Mouse (Mus musculus) gastrocnemius, postnatal 4 days (tissue): ENCODE measurements around the gene Optc. TPM values are rescaled to one million over a fixed set of nuclear protein-coding genes. Genes with fewer than 3 reads are reported as not detected.

Experiments used
- DNase-seq, 2 experiments: peaks; one replicate each; pipeline ENCODE4 v3.0.0; 2021 to 2022; ENCODE audit warnings: low spot score in 2 of 2, mixed read lengths in 2 of 2
- total RNA-seq, 2 experiments: library from RNA; stranded (reverse); gene quantifications; 2 replicates each; pipeline ENCODE4 v1.2.3; 2021

Optc gene
- total RNA-seq, 2 experiments from 2014 or later = 0.22 to 0.49 TPM

DNA sequence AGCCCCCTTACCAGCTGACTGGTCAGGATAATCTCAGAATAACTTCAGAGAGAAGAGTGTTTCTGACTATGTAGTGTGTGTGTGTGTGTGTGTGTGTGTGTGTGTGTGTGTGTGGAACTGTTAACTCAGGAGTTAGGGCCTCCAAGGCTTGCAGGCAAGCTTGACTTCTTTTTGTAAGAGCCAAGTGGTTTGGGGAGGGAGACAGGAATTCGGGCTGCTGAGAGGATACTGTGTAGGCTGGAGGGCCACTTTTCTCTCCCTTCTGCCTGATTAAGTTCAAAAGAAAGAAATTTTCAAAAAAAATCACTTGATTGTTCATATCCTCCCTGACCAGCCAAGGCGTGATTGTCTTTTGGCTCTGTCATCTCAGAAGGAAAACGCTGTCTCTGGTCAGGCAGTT lies 12.6 kb upstream of the Optc start:
- DNase-seq = no peak

DNA sequence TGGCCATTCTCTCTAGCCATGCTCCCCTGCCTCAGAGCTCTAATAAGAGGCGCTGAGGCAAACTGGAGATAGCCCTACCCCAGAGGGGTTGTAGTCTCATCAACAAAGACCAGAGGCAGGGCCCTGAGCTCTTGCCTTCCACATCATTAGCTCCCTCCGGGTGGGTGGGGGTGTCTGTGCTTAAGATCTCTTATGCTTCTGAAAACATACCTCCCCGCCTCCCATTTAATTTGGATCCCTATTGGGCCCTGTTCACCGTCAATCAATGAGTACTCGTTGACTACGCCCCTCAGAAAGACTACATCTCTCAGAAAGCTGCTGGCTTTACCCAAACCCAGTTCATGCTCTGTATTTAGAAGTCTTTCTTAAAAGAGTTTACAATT lies 10.3 kb upstream of the Optc start:
- DNase-seq = no peak

DNA sequence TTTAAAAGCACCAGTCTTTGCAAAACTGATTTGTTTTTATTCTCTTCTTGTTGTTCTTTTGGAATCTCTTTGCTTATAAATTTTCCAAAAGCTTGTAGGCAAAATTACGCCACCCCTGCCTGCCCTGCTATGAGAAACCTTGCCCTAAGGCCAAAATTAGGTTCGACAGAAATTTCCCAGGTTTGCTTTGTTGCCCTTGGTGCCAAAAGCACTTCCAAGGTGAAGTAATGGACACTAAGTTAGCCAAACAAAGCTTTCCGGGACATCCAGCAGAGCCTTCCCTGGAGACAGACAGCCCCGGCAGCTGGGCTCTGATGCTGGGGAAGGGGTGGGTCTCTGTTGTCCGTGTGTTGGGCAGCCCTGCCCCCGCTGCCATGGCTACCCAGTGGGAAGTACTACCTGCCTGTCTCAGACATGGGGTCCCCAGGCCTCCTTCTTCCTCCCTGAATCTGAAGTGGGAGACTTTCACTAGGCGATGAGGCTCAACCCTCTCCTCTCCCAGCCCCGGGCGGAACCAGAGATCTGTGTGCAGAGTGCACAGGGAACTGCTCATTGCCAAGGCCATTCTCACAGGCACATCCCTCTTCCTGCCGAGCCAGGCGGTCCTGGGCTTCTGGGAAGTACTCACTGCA lies 9.8 kb upstream of the Optc start:
- DNase-seq = peak in 1 of 2 experiments; percentile 53

DNA sequence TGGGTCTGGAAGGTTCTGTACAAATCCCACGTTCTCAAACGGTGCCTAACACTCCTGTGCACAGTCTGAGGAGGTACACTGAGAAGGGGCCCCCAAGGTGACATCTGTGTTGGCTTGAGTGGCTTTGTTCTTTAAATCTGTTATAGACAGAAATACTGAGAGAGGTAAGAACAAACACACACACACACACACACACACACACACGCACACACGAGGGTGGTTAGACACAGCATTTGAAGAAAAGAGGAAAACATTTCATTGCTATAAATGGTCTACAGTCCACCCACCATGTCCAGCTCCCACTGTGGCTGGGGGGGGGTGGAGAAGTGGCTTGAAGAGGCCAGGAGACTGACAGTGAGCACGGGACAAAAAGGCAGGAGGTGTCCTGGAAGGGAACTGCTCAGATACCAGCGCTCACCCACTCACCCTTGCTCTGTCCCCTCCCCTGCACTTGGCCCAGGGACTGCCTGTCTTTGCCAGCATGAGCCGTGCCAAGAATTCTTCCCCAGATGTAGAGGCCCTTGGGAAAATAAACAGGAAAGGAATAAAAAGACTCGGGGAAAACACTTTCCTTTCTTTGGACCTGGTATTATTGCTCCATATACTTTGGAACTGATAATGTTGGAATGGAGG lies 8.0 kb upstream of the Optc start:
- peak in 1 of 2 experiments; percentile 66 for DNase-seq

DNA sequence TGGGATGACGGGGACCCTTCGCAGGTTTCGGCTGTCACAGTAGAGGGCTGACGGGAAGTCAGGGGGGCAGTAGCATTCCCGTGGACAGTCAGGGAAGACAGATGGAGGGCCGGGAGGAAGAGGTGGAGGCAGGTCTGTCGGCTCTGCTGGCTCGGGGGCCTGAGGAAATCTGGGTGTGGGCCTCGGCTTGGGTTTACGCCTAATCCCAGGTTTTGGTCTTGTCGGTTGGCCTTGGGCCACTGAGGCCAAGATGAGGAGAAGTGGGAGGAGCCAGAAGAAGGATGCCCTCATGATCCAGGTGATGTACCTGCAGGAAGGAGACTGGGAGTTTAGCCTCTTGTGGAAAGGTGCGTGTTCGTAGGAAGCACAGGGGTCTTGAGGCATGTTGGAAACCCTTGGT lies 7.3 kb upstream of the Optc start:
- DNase-seq = no peak

DNA sequence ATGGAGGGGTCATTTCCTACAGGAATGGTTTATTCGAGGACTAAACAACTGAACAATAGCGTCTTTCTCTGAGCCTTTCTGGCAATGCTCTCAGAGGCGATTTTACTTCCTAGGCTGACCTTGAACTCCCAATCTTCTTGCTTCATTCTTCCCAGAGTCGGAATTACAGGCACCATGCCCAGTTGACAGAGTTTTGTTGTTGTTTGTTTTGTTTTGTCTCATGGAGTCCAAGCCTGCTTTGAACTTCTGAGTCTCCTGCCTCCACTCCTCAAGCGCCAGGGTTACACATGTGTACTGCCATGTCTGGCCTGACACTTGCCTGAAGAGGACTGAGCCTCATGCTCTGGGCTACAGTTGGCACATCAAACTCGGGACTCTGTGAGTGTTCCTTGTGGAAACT lies 5.2 kb upstream of the Optc start:
- no peak for DNase-seq

DNA sequence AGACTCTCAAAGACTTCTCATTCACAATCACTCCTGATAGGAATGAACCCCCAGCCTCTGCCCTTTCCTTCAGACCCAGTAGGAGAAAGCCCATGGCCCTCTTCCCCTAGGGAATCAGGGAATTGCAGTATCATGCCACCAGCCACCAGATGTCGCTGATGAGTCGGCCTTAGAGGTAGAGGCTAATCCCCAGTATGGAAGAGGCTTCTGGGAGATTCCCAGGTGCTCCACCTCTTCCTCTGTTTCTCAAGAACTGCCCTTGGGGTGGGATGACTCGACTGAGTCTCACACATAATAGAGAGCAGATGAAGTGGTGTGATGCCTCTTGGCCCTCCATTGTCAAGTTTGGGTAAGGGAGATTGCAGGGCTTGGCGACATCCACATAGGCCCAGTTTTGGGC lies 3.7 kb upstream of the Optc start:
- peak; percentile 59 to 66 for DNase-seq

DNA sequence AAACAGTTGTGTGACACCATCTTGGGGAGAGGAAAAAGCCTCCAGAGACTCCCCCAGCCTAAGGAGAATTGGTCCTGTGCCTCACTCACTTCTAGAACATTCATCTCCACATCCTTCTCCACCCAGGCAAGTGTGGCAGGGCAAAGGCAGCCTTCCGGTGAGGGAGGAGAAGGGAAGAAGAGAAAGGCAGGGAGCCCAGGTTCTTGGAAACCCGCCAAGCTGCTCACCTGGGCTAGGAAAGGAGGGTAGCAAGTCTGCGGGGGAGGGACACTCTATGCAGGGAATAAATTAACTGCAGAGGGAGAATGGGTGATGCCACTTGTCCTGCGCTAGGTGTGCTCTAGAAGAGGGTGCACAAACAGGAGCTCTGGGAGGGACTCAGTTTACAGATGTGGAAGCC lies 3.2 kb upstream of the Optc start:
- no peak for DNase-seq

DNA sequence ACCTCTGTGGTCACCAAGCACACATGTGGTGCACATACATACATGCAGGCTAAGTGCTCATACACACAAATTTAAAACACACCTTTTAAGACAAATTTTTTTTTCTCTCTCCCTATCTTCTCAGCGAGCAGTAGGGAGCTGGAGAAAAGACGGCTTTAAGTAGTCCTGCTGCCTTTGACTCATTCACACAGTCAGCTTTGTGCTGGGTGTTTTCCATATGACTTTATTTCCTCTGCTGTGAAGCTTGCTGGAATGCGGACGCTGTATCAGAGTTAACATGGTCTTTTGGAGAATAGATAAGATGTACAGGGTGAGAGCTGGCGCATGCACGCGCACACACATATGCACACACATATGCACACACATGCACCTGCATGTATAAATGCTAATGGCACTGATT lies 2.3 kb upstream of the Optc start:
- no peak for DNase-seq

DNA sequence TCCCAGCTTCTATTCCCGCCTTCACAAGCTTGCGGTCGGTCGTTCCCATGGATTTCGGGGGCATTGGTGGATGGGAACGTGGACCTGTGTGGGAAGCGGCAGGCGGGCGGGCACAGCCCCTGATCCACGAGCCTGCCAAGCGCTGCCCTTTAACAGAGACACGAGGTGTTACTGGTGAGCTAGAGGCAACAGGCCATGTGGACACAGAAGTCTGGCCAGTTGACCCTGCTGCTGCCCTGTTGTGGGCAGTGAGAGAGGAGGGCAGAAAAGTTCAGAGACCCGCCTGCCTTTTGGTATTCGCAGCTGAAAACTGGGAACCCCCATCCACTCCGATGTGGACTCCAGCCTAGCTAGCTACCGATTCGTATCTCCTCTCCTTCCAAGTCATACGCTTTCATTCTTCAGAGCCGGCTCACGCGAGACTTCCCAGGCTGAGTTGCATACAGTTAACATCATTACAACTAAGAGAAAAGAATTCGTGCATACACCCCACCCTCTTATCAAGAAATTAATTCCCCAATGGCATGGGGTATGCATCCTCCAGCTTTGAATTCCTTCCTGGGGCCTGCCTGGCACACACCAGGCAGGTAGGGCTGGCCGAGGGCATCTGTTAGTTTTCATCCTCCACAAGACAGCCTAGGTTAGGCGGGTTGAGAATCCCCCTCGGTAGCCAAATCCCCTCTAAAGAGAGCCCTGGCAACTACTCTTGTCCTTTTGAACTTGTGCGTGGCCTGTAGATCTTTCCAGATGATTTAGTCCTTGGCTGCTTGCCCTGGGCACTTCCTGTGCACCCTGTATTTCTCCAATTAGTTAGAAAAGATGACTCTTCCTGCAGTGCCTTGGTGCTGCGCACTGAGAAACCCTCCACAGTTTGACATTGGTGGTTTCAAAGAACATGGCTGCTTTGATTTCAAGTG lies 1.1 kb upstream of the Optc start:
- DNase-seq = peak in 1 of 2 experiments; percentile 48

DNA sequence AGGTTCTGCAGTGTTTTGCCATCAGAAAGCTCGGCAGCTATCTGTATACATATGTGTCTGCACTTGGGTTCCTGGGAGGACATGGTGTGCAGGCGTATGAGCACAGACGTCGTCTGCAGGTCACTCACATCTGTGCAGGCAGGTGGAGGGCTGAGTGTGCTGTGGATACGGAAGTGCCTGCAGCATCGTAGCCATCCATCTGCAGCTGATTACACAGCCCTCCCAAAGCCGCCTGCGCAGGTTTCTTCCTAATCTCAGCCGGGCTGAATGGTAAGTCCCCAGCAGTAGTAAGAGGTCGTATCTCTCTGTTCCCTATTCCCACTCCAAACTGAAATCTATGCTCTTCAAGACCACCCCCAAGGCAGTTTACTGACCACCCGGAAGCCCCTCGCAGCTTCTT lies 1.4 kb downstream of the Optc start:
- no peak for DNase-seq

DNA sequence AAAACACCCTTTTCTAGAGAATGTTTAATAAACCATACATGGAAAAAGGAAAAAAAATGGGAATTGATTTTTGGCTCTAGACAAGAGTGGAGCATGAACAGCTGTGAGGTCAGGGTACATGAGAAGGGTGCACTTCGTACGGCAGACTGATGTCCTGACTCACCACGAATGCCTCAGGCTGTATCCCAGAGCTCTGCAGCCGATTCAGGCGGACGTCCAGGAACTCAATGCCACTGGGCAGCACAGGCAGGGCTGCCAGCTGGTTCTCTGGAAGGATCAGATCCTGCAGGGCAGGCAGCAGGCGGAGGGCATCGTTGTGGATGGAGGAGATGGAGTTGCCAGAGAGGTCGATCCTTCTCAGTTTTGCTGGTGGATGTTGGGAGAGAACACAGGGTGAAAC lies 7.0 kb downstream of the Optc start:
- no peak for DNase-seq

DNA sequence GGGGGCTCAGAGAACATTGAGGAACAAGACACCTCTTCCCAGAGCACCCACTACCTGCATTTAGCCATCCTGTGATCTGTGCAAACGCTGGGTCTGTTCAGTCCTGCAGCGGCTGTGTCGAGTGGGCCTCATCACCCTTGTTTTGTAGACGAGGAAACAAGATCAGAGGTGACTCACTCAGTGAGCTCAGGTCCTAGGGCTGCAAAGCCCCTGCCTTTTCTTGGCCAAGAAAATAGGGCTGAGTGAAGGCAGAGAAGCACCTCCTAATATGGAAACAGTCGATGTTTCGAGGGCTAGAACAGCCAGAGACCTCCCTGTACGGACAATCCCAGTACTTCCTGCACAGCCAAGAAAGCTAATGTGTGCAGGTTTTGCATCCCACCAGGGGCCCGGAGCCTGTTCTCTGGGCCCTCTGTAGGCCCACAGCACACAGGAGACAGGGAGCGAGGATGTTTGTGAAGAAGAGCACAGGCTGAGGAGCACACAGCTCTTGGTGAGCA lies 8.7 kb downstream of the Optc start:
- no peak for DNase-seq

DNA sequence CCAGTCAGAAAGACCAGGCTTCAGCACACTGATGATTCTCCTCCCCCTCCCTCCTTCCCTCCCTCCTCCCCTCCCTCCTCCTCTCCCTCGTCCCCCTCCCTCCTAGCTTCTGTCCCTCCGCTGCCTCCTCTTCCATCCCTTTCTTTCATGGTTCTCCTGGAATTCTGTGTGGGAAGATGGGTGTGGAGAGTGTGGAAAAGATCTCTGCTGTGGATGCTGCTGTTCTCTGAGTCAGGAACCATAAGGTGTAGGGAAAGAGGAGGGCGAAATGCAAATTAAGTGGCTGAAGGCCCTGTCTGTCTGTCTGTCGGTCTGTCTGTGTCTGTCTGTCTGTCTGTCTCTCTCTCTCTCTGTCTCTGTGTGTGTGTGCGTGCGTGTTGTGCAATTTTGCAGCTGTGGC lies 10.5 kb downstream of the Optc start:
- no peak for DNase-seq

DNA sequence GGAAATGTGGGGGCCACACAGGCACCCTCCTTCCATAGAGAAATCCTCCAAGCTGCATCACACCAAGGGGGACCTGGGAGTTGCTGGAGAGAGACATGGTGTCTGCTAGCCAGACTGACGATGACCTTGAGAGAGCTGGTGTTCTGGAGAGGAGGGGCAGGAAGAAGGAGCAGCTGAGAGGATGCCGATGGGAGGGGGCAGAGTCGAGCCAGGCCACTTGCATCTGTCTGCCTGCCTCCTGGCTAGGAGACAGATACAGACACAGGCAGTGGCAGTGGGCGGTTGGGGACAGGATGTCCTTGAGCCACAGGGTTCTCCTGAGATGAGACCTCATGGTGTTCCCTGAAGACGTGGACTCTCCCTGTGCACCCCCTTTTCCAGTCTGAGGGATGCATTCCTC lies 16.3 kb downstream of the Optc start:
- peak in 1 of 2 experiments; percentile 45 for DNase-seq

DNA sequence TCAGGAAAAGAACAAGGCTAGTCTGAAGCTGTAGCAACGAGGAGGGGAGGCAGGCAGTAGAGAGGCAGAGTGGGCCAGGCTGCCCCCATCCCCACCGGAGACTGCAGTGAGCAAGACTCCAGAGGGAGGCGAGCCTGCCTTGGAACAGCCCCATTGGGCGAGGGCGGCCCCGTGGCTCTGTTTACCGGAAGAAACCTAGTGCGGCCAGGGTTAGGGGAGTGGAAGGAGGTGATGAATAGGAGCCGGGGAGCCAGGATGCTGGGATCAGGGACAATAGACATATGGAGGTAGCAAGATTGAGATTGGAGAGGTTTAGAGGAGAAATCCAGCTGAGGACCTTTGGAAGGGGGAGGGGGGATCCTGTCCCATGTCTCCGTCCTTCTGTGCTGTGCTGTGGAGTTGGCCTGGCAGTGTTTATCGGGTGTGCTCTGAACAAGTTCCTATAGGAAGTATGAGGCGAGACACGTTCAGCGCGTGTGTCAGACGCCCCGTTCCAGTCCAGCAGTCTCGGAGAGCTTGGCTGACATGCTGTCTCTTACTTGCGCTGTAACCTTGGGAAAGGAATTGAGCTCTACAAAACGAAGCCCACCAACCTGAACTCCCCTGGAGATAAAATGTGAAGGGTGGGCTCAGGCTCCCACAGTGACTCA lies 17.7 kb downstream of the Optc start:
- no peak for DNase-seq

DNA sequence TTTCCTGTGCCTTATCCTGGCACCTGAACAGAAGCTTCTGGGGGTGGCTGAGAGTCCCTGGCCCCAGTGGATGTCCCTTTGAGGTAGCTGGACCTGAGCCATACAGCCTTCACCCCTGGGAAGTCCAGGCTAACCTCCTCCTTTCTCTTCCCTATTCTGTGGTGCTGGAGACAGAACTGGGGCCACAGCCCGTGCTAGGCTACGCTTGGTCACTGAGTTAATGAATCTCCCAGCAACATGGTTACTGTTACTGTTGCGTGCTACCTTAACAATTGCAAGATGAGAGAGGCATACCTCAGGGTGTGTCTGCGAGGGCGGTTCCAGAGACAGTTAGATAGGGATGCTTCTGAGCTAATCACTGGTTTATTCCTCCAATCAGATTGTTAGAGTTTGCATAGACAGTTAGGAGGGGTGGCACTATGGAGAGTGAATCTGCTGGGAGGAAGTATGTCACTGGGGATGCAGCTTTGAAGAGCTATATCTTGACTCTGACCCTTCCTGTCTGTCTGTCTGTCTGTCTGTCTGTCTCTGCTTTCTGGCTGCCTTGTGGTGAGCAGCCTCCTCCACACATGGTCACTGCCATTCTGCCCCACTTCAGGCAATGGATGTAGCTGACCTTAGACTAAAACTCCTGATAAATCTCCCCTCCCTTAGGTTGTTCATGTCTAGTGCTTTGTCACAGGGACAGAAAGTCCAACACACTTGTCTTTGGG lies 20.1 kb downstream of the Optc start:
- DNase-seq = no peak

DNA sequence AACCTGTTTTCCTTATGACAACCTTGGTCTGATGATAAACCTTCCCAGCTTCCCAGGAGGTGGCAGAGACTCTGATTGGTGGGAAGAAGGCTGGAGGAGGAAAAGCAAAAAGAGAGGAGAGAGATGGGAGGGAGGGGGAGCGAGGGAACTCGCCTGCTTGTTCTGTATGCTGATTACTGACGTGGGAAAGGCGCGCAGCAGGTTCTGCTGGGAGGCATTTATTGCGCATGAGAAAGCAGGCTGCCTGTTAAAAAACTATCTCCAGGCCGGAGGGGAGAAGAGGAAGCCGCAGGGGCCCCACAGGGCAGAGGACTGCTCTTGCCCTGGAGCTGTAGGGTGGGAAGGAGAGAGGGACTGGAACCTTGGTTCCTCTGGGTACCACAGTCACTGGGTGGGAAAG lies 20.8 kb downstream of the Optc start:
- no peak for DNase-seq

DNA sequence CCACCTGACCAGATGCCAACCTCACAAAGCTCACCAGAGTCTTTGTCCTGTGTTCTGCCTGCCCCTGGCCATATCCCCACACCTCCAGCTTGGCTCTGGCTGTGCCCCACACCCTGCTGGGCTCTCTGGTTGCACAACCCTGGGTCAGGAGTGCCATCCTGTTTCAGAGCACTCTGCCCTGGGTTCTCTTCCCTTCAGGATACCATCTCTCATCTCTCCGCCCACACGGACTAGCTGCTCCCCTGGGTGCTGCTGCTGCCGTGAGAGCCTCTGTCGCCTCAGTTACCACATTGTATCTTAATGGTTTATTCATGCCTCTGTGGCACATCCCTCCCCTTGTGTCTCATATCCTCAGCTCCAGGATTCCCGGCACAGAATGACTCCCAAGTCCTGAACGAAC lies 21.4 kb downstream of the Optc start:
- no peak for DNase-seq

DNA sequence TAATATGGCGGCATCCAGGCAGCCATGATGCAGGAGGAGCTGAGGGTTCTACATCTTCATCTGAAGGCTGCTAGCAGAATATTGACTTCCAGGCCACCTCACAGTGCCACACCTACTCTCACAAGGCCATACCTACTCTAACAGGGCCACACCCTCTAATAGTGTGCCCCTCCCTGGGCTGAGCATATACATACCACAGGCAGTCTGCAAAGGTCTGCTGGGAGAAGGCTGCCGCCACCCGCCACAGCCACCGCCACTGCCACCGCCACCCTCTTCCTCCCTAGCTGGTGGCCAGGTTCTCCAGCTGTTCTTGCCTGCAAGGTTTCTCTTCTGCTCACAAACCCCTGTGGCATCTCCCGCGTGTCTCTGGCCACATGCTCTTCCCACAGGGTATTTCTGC lies 22.0 kb downstream of the Optc start:
- DNase-seq = no peak

DNA sequence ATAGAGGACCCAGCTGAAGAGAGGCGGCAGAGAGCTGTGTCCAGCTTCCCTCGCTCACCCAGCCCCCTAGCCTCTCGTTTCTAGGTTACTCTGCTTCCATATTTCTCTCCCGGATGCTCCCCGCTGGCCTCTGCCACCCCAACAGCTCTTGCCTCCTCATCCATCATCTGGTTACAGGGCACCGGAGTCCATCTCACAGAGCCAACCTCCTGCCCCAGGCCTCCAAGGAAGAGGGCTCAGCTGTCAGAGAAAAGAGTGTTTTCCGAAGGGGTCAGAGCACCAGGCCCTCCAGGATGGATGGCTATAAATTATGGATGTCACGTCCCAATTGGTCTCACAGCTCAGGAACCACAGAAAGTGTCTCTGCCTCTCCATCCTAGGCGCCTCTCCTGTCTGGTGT lies 23.1 kb downstream of the Optc start:
- no peak for DNase-seq
